Mouse (Mus musculus): ENCODE data around the gene Fam171b. TPM values are rescaled to one million over a fixed set of nuclear protein-coding genes. Genes with fewer than 3 reads are reported as not detected.
A peak's percentile ranks its signal among the peaks of the same experiment; 100 is the strongest.

Gene Fam171b
- total RNA-seq (2014; rRNA removed) (70.3 and 75.5 TPM in 2 replicates), polyA plus RNA-seq (2015; fragmentation: Nextera tagmentation; extraction: Ambion mirVana) (69.0 and 72.1 TPM in 2 replicates)

GRCm38 (mm10) chr2:83812483-83813272 lies at the start of gene Fam171b:
Gene Fam171b, plus strand, starts transcription at chr2:83812636.
- peak within 1 kb of the TSS; percentile 98 for H3K27ac ChIP-seq
- WGBS: under 1% methylated on average over 49 of the region's 63 CpGs
- ATAC-seq (peak; percentile 97), DNase-seq (ENCODE audit: low spot score) (peak; percentile 91)
- peak within 1 kb of the TSS; percentile 94 for H3K9ac ChIP-seq (replicated peaks; ENCODE audit: low read length)
- peak; percentile 22; the same call in 1 of the 2 replicates for TF ChIP-seq CTCF (IDR thresholded peaks at IDR 0.05; ENCODE audit: low read depth)
- H3K4me3 ChIP-seq (ENCODE audit: low read length): peak within 1 kb of the TSS; percentile 88
- peak within 1 kb of the TSS; percentile 63 for H3K4me2 ChIP-seq (ENCODE audit: low read depth, low read length)
- no peaks in the 10 kb centered on the region for H3K36me3 ChIP-seq (ENCODE audit: insufficient read depth, low read length)
- H3K4me1 ChIP-seq (ENCODE audit: insufficient read depth, low read length): peaks cover 5% of the 10 kb centered on the region; the same call in 1 of the 2 replicates
- H3K9me3 ChIP-seq (ENCODE audit: low read length): no peaks in the 10 kb centered on the region
- H3K27me3 ChIP-seq (ENCODE audit: insufficient read depth, low read length): no peaks in the 10 kb centered on the region

DNA sequence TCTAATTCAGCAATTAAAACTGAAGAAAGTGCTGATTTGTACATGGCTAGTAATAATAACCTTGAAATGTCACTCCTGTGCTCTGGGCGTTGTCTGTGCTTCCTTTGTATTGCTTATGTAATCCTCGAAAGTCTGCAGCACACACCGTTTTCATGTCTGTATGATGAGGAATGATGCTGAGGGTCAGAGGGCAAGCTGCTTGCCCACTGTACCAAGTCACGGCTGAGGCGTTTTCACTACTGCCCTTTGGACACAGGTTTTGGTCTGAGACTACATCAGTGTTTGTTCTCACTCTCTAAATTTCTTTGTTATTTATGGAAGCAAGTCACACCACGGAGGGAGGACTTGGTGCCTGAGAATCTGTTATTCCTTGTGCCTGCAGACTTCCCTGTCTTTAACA lies 46.4 kb upstream of the Fam171b start:
- H3K9ac ChIP-seq (replicated peaks; ENCODE audit: low read length): no peak overlapping the region
- ATAC-seq (no peak), DNase-seq (ENCODE audit: low spot score) (no peak)
- no peak overlapping the region for H3K4me3 ChIP-seq (ENCODE audit: low read length)
- H3K4me2 ChIP-seq (ENCODE audit: low read depth, low read length): no peak overlapping the region
- no peaks in the 10 kb centered on the region for H3K36me3 ChIP-seq (ENCODE audit: insufficient read depth, low read length)
- no peak overlapping the region for H3K27ac ChIP-seq
- H3K27me3 ChIP-seq (ENCODE audit: insufficient read depth, low read length): no peaks in the 10 kb centered on the region
- no peaks in the 10 kb centered on the region for H3K9me3 ChIP-seq (ENCODE audit: low read length)
- no peak for TF ChIP-seq CTCF (IDR thresholded peaks at IDR 0.05; ENCODE audit: low read depth)
- H3K4me1 ChIP-seq (ENCODE audit: insufficient read depth, low read length): no peaks in the 10 kb centered on the region
- 77% methylated on average over 6 of the region's 6 CpGs for WGBS

DNA sequence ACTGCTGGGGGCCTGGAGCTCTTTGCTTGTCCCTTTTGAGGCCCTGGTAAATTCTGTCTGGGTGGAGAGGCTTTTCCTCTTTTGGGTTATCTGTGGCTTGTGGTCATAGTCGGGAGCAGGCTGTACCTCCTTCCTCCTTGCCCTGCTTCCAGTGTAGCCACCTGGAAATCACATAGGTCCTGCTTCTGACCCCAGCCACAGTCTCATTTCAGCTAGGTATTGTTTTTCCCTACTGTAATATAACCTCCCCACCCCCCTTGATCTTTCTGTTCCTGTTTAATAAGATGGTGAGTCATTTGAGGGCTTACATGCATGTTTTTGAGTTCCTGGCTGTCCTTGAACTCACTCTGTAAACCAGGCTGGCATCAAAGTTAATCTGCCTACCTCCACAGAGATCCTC lies 45.6 kb upstream of the Fam171b start:
- Histone ChIP-seq H3K27me3 (ENCODE audit: insufficient read depth, low read length) (no peaks in the 10 kb centered on the region), H3K9ac (replicated peaks; ENCODE audit: low read length) (no peak overlapping the region), H3K27ac (no peak overlapping the region), H3K4me3 (ENCODE audit: low read length) (no peak overlapping the region), H3K4me1 (ENCODE audit: insufficient read depth, low read length) (no peaks in the 10 kb centered on the region), H3K36me3 (ENCODE audit: insufficient read depth, low read length) (no peaks in the 10 kb centered on the region), H3K9me3 (ENCODE audit: low read length) (no peaks in the 10 kb centered on the region), H3K4me2 (ENCODE audit: low read depth, low read length) (no peak overlapping the region)
- no peak for TF ChIP-seq CTCF (IDR thresholded peaks at IDR 0.05; ENCODE audit: low read depth)
- 83% methylated on average over 1 of the region's 1 CpGs for WGBS
- ATAC-seq: no peak
- DNase-seq (ENCODE audit: low spot score): no peak

DNA sequence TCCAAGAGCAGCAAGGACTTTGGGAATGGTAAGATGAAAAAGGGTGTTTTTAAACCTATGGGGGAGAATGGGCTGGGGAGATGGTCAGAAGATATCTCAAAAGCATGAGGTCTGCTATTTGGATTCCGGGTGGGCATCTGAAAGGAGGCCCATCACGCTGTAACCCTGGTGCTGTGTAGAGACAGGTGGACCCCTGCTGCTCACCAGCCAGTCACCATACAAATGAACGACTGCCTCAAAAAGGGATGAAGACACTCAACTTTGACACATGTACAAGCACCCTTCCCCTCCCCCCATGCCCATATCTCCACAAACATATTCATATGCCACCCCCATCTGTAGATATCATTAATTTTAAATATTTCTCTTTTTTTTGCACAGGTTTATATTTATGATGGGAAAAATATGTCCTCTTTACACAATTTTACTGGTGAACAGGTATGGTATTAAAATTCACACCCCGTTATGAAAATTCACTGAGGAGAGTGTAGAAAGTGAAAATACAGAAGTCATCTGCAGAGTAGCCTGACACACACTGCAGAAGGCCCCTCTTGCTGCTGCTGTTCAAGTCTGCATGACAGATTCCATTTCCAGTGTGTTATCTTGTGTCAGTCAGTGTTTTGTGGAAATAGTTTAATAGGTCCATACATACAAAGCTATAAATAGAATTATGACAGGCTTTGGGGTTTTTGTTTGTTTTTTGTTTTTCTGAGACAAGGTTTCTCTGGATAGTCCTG lies 44.0 kb upstream of the Fam171b start:
- no peak overlapping the region for H3K9ac ChIP-seq (replicated peaks; ENCODE audit: low read length)
- ATAC-seq (no peak), DNase-seq (ENCODE audit: low spot score) (no peak)
- H3K4me2 ChIP-seq (ENCODE audit: low read depth, low read length): no peak overlapping the region
- no peak overlapping the region for H3K4me3 ChIP-seq (ENCODE audit: low read length)
- H3K4me1 ChIP-seq (ENCODE audit: insufficient read depth, low read length): no peaks in the 10 kb centered on the region
- no peak for TF ChIP-seq CTCF (IDR thresholded peaks at IDR 0.05; ENCODE audit: low read depth)
- no peaks in the 10 kb centered on the region for H3K9me3 ChIP-seq (ENCODE audit: low read length)
- H3K27me3 ChIP-seq (ENCODE audit: insufficient read depth, low read length): no peaks in the 10 kb centered on the region
- 86% methylated on average over 4 of the region's 4 CpGs for WGBS
- H3K27ac ChIP-seq: no peak overlapping the region
- H3K36me3 ChIP-seq (ENCODE audit: insufficient read depth, low read length): no peaks in the 10 kb centered on the region

DNA sequence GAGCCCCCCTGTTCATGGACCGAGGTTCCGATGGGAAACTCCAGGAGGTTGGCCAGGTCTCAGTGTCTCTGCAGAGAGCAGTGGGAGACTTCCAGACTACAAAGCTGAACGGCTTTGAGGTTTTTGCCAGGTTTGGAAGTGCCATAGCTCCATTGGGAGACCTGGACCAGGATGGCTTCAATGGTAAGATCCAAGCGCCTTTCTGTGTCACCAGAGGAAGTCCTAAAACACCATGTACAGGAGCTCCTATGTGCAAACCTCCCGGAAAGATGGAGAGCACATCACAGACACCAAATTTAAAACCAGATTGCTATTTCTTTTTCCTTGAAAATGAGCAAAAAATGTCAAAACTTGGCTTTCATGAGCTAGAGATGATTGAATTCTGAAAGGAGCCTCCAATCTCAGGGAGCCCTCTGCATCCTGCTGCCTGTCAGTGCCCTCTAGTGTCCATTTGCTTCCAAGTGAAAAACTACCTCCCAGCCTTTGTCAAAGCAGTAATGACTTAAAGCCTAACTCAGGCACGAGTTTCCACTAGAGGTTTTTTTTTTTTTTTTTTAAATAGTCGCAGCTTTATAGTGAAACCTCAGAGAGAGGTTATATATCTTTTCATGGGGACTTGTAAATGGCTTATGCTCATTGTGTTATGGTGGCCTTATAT lies 41.2 kb upstream of the Fam171b start:
- ATAC-seq: peak; percentile 71
- H3K27me3 ChIP-seq (ENCODE audit: insufficient read depth, low read length): no peaks in the 10 kb centered on the region
- no peak overlapping the region for H3K4me2 ChIP-seq (ENCODE audit: low read depth, low read length)
- H3K36me3 ChIP-seq (ENCODE audit: insufficient read depth, low read length): no peaks in the 10 kb centered on the region
- H3K9me3 ChIP-seq (ENCODE audit: low read length): no peaks in the 10 kb centered on the region
- peak; percentile 84 for TF ChIP-seq CTCF (IDR thresholded peaks at IDR 0.05; ENCODE audit: low read depth)
- H3K4me3 ChIP-seq (ENCODE audit: low read length): no peak overlapping the region
- no peak overlapping the region for H3K9ac ChIP-seq (replicated peaks; ENCODE audit: low read length)
- H3K27ac ChIP-seq: no peak overlapping the region
- H3K4me1 ChIP-seq (ENCODE audit: insufficient read depth, low read length): no peaks in the 10 kb centered on the region
- 59% methylated on average over 7 of the region's 7 CpGs for WGBS
- peak; percentile 81 for DNase-seq (ENCODE audit: low spot score)

DNA sequence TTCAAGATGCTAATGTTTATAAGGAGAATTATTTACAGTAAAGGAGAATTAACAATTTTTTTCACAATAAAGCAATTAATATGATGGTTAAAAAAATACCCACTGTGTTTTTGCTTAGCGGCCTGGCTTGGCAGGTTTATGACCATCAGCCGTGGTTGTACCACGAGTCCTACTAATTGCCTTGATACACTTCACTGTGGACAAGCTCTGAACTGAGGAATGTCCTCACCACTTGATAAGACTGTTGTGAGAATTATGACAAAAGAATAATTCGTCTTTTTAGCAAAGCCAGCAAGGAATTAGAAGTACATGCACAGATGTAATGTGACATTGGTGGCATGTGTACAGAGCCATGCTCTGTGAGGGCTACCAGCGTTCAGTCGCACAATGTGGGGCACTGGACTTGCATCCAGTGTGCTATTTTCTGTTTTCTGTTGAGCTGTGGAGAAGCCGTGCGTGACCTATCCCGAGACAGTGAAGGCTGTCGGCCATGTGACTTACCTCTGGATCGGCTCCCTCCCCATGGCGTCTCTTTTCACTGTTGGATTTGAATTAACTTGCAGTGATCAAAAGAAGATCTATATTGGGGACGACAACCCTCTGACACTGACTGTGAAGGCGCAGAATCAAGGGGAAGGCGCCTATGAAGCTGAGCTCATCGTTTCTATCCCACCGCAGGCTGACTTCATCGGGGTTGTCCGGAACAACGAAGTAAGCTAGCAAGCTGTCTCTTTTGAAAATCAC lies 20.9 kb upstream of the Fam171b start:
- H3K9me3 ChIP-seq (ENCODE audit: low read length): no peaks in the 10 kb centered on the region
- peak; percentile 68; the same call in 1 of the 2 replicates for ATAC-seq
- WGBS: 61% methylated on average over 20 of the region's 20 CpGs
- TF ChIP-seq CTCF (IDR thresholded peaks at IDR 0.05; ENCODE audit: low read depth): no peak
- H3K4me3 ChIP-seq (ENCODE audit: low read length): no peak overlapping the region
- no peaks in the 10 kb centered on the region for H3K4me1 ChIP-seq (ENCODE audit: insufficient read depth, low read length)
- H3K27me3 ChIP-seq (ENCODE audit: insufficient read depth, low read length): no peaks in the 10 kb centered on the region
- peak overlapping the region; percentile 27 for H3K4me2 ChIP-seq (ENCODE audit: low read depth, low read length)
- H3K36me3 ChIP-seq (ENCODE audit: insufficient read depth, low read length): no peaks in the 10 kb centered on the region
- H3K9ac ChIP-seq (replicated peaks; ENCODE audit: low read length): no peak overlapping the region
- DNase-seq (ENCODE audit: low spot score): peak; percentile 8
- H3K27ac ChIP-seq: no peak overlapping the region
